Mouse (Mus musculus) spleen, adult 2 months (tissue): ENCODE measurements around the gene Prune1. TPM values are rescaled to one million over a fixed set of nuclear protein-coding genes. Genes with fewer than 3 reads are reported as not detected.
"Not testable (repeated sequence)": the region's sequence is repeated elsewhere in the genome, so short reads cannot be mapped to it uniquely, and the experiment has no call there.

ENCODE experiments used
- DNase-seq, 2 experiments: peaks; one replicate each; pipeline versions ENCODE4 v3.0.0 to v3.0.0-alpha.2; 2012 to 2021; ENCODE audit warnings: low spot score in 2 of 2, low read depth in 1 of 2
- H3K27ac ChIP-seq: fragments of 200-500 bp; 2 replicates; pipeline ENCODE4 v1.5.1; 2012; ENCODE audit warnings: low read length, inconsistent platforms; ENCODE audit not compliant: insufficient read depth
- H3K27me3 ChIP-seq: fragments of 200-500 bp; 2 replicates; pipeline ENCODE4 v1.6.1; 2012; ENCODE audit warnings: mild to moderate bottlenecking, moderate library complexity, low read length, inconsistent platforms; ENCODE audit not compliant: control insufficient read depth, insufficient read depth
- H3K36me3 ChIP-seq: fragments of 200-500 bp; 2 replicates; pipeline ENCODE4 v1.6.1; 2012; ENCODE audit warnings: mild to moderate bottlenecking, low read length, inconsistent platforms; ENCODE audit not compliant: control insufficient read depth, insufficient read depth
- H3K4me1 ChIP-seq: fragments of 200-500 bp; 2 replicates; pipeline ENCODE4 v1.6.1; 2011; ENCODE audit warnings: inconsistent platforms; ENCODE audit not compliant: control insufficient read depth, insufficient read depth, insufficient read length
- H3K4me3 ChIP-seq: fragments of 200-500 bp; 2 replicates; pipeline ENCODE4 v1.5.1; 2011; ENCODE audit warnings: mild to moderate bottlenecking, inconsistent platforms; ENCODE audit not compliant: insufficient read depth, insufficient read length; ENCODE audit errors: extremely low read depth
- CTCF ChIP-seq: fragments of 200-500 bp; IDR thresholded peaks from 2 replicates; pipeline ENCODE4 v1.5.1; 2011; ENCODE audit warnings: mild to moderate bottlenecking, inconsistent platforms; ENCODE audit not compliant: insufficient read depth, insufficient read length, insufficient replicate concordance; ENCODE audit errors: extremely low read depth
- POLR2A ChIP-seq: fragments of 200-500 bp; IDR thresholded peaks from 2 replicates; pipeline ENCODE4 v1.6.1; 2011; ENCODE audit warnings: low read depth, low read length, inconsistent platforms
- WGBS: fragments of 180-500 bp; shearing (Covaris S2); methylation state at CpG from one replicate; pipeline ENCODE4 v1.1.7; 2018; 5-methylcytosine and 5-hydroxymethylcytosine counted together
- polyA plus RNA-seq: library from polyadenylated mRNA; depleted of rRNA; stranded (reverse); fragments of >200 nt; gene quantifications from 2 replicates; pipeline ENCODE4 v1.2.3, GENCODE M21; 2012

Prune1 gene
- polyA plus RNA-seq, 1 experiment: 7.7 TPM

GRCm38 (mm10) chr3:95218466-95219137, 63.3 kb downstream of the Prune1 start:
- Histone ChIP-seq H3K4me3 (0 out of 2 replicates have a peak overlapping the region, but pooled peaks have one; percentile 14), H3K27ac (peak overlapping the region; percentile 100), H3K4me1 (no peaks in the 10 kb centered on the region), H3K27me3 (no peaks in the 10 kb centered on the region), H3K36me3 (peaks cover 11% of the 10 kb centered on the region)
- WGBS: 60% methylated on average over 6 of the region's 6 CpGs
- no peak for DNase-seq
- TF ChIP-seq POLR2A (no peak), CTCF (no peak)

- DNase-seq: peak; percentile 89 to 94
- H3K4me1 ChIP-seq: no peaks in the 10 kb centered on the region
Measured at GRCm38 (mm10) chr3:95217255-95218134, 64.4 kb downstream of the Prune1 start, which contains the start of gene Gabpb2. Gene Gabpb2 (minus strand): TSS chr3:95217916.

DNA sequence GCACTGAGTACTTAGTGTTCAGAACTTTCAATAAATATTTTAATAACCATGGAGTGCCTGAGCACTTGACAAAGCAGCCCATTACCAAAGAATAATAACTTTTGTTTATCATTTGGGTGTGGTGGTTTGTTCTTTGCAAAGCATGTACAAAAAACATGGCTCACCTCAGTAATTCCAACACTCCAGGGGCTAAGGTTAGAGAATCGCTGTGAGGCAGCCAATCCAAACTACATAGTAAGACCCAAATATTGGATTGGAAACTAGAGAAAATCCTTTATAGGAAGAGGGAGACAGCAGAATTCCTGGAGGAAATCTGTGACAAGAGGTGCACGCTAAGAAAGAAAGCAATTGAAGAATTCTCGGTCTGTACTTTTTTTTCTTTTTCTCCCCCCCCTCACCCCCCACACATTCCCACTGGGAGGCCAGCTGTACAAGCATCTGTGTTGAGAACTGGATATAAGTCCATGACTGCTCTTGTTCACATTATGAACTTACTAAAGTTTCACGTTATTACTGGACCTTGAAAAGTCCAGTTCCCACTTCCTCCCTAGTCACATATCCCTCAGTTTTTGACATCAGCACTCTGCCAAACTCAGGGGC, 65.1 kb downstream of the Prune1 start:
- no peaks in the 10 kb centered on the region for H3K27me3 ChIP-seq
- H3K27ac ChIP-seq: no peak overlapping the region
- peak overlapping the region; percentile 88; the same call in 1 of the 2 replicates for H3K4me3 ChIP-seq
- TF ChIP-seq POLR2A (no peak), CTCF (no peak)
- peaks cover 11% of the 10 kb centered on the region for H3K36me3 ChIP-seq
- H3K4me1 ChIP-seq: no peaks in the 10 kb centered on the region
- DNase-seq: no peak
- 16% methylated on average over 4 of the region's 4 CpGs for WGBS

More at GRCm38 (mm10) chr3:95217255-95218134, 64.4 kb downstream of the Prune1 start, which contains the start of gene Gabpb2:
- Histone ChIP-seq H3K4me3 (peak within 1 kb of the TSS; percentile 88), H3K27me3 (no peaks in the 10 kb centered on the region), H3K36me3 (peaks cover 10% of the 10 kb centered on the region), H3K27ac (peak within 1 kb of the TSS; percentile 100)
- TF ChIP-seq CTCF: peak; percentile 89
- TF ChIP-seq POLR2A: peak; percentile 67; the same call in 1 of the 2 replicates
- under 1% methylated on average over 56 of the region's 56 CpGs for WGBS

- no peaks in the 10 kb centered on the region for H3K4me1 ChIP-seq
- DNase-seq: no peak
- WGBS: 100% methylated on average over 1 of the region's 1 CpGs
- TF ChIP-seq CTCF: no peak
- TF ChIP-seq POLR2A: no peak
- H3K27ac ChIP-seq: no peak overlapping the region
- peaks cover 15% of the 10 kb centered on the region for H3K36me3 ChIP-seq
- H3K27me3 ChIP-seq: no peaks in the 10 kb centered on the region
- H3K4me3 ChIP-seq: no peak overlapping the region
Measured at GRCm38 (mm10) chr3:95213609-95213975, 68.3 kb downstream of the Prune1 start.

- not testable (repeated sequence) for H3K4me1 ChIP-seq, DNase-seq, H3K4me3 ChIP-seq, H3K27me3 ChIP-seq, H3K27ac ChIP-seq
- peaks cover 15% of the 10 kb centered on the region for H3K36me3 ChIP-seq
- 86% methylated on average over 10 of the region's 10 CpGs for WGBS
Measured at GRCm38 (mm10) chr3:95212889-95213608, 68.8 kb downstream of the Prune1 start.

GRCm38 (mm10) chr3:95210585-95210984, 71.3 kb downstream of the Prune1 start:
- TF ChIP-seq POLR2A (no peak), CTCF (no peak)
- no peak overlapping the region for H3K27ac ChIP-seq
- H3K27me3 ChIP-seq: no peaks in the 10 kb centered on the region
- H3K4me3 ChIP-seq: no peak overlapping the region
- H3K4me1 ChIP-seq: no peaks in the 10 kb centered on the region
- WGBS: 87% methylated on average over 2 of the region's 2 CpGs
- DNase-seq: no peak
- H3K36me3 ChIP-seq: peaks cover 27% of the 10 kb centered on the region
